Mouse (Mus musculus) left cerebral cortex, adult 18-20 months (tissue): ENCODE measurements around the gene Pinlyp. TPM values are rescaled to one million over a fixed set of nuclear protein-coding genes. Genes with fewer than 3 reads are reported as not detected.

Source experiments
- DNase-seq, 2 experiments: peaks; one replicate each; pipeline ENCODE4 v3.0.0; 2021 to 2022; ENCODE audit warnings: low spot score in 2 of 2, mixed read lengths in 1 of 2
- long read RNA-seq, 2 experiments: library from polyadenylated mRNA; stranded (forward); transcript quantifications; one replicate each; pipeline ENCODE4 v2.0.0; 2021
- total RNA-seq, 2 experiments: library from RNA; stranded (reverse); gene quantifications; 2 replicates each; pipeline ENCODE4 v1.2.3; 2021

The Pinlyp gene
- not detected for total RNA-seq
- long read RNA-seq, experiment 1 = 0 reads
- long read RNA-seq, experiment 2 = 0 reads

GRCm38 (mm10) chr7:24546068-24546614 lies at the start of gene Pinlyp, which contains the start of gene Xrcc1:
Pinlyp (minus strand) TSS chr7:24546118.
Xrcc1 (plus strand) TSS chr7:24546289.
- no peak for DNase-seq

GRCm38 (mm10) chr7:24595464-24595863 lies 49.5 kb upstream of the Pinlyp start:
- DNase-seq = no peak

GRCm38 (mm10) chr7:24594309-24594803 lies 48.4 kb upstream of the Pinlyp start:
- no peak for DNase-seq

GRCm38 (mm10) chr7:24593621-24594308 lies 47.8 kb upstream of the Pinlyp start:
- peak; percentile 63 to 78 for DNase-seq

GRCm38 (mm10) chr7:24592781-24593180 lies 46.9 kb upstream of the Pinlyp start:
- DNase-seq = no peak

- DNase-seq = no peak
These were observed 46.2 kb upstream of the Pinlyp start for GRCm38 (mm10) chr7:24592163-24592562.

GRCm38 (mm10) chr7:24591735-24592134 lies 45.8 kb upstream of the Pinlyp start:
- no peak for DNase-seq

- DNase-seq = no peak
These were observed 42.4 kb upstream of the Pinlyp start for GRCm38 (mm10) chr7:24588336-24588735.

GRCm38 (mm10) chr7:24587330-24588105 lies 41.6 kb upstream of the Pinlyp start, which contains the start of the genes Ethe1 and Zfp575:
Ethe1 (plus strand) TSS chr7:24587543.
Zfp575 (minus strand) TSS chr7:24587641.
- DNase-seq = peak; percentile 85 to 88

GRCm38 (mm10) chr7:24586828-24587227 lies 40.9 kb upstream of the Pinlyp start:
- DNase-seq = no peak

GRCm38 (mm10) chr7:24585995-24586394 lies 40.1 kb upstream of the Pinlyp start:
- DNase-seq = no peak

GRCm38 (mm10) chr7:24584876-24585275 lies 39.0 kb upstream of the Pinlyp start:
- no peak for DNase-seq

- no peak for DNase-seq
These were observed 31.9 kb upstream of the Pinlyp start for GRCm38 (mm10) chr7:24577811-24578210.

GRCm38 (mm10) chr7:24574224-24574796 lies 28.4 kb upstream of the Pinlyp start:
- no peak for DNase-seq

- no peak for DNase-seq
These were observed 26.5 kb upstream of the Pinlyp start for GRCm38 (mm10) chr7:24572455-24572854.

- no peak for DNase-seq
These were observed 25.2 kb upstream of the Pinlyp start for GRCm38 (mm10) chr7:24571071-24571470.

GRCm38 (mm10) chr7:24568512-24568911 lies 22.6 kb upstream of the Pinlyp start:
- no peak for DNase-seq

- no peak for DNase-seq
These were observed 20.3 kb upstream of the Pinlyp start for GRCm38 (mm10) chr7:24566206-24566605.

- DNase-seq = no peak
These were observed 19.7 kb upstream of the Pinlyp start for GRCm38 (mm10) chr7:24565627-24566026.

GRCm38 (mm10) chr7:24564607-24565265 lies 18.8 kb upstream of the Pinlyp start:
- DNase-seq = peak; percentile 69 to 83

GRCm38 (mm10) chr7:24563837-24564206 lies 17.9 kb upstream of the Pinlyp start:
- DNase-seq = no peak
